Mouse (Mus musculus): Measurements from ENCODE around the gene Rpp30. TPM values are rescaled to one million over a fixed set of nuclear protein-coding genes. Genes with fewer than 3 reads are reported as not detected.

Gene Rpp30
- polyA plus RNA-seq, 1 experiment from 2014 or later = 67.8 TPM

DNA sequence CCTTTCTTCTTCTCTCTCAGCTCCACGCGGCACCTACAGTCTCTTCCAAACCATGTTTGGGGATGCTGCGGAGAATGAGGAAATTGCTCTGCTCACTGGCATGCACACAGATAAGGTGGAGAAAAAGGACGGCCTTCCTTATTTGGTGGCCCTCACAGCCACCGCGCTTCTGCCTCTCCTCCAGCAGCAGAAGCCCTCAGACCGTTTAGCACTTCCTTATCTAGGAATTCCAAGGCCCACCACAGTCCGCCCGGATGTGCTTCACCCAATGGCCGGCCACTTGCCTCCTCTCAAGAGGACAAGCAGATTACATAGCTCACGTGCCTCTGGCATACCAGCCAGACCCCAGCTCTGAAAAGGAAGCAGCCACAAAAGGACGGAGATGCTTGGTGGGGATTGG lies 46.1 kb downstream of the Rpp30 start:
- no peak overlapping the region for H3K27ac ChIP-seq (replicated peaks)
- H3K27me3 ChIP-seq (replicated peaks) = no peaks in the 10 kb centered on the region
- H3K36me3 ChIP-seq = no peaks in the 10 kb centered on the region
- no peak for ATAC-seq (ENCODE audit: low FRiP score)
- 66% methylated on average over 12 of the region's 12 CpGs for WGBS
- H3K4me3 ChIP-seq (replicated peaks) = no peak overlapping the region
- H3K9me3 ChIP-seq (replicated peaks) = no peaks in the 10 kb centered on the region
- no peak overlapping the region for H3K9ac ChIP-seq (replicated peaks)
- no peak overlapping the region for H3K4me2 ChIP-seq
- H3K4me1 ChIP-seq = no peaks in the 10 kb centered on the region

GRCm38 (mm10) chr19:36130181-36130580 lies 46.7 kb downstream of the Rpp30 start:
- Histone ChIP-seq H3K9ac (replicated peaks) (no peak overlapping the region), H3K36me3 (no peaks in the 10 kb centered on the region), H3K4me1 (no peaks in the 10 kb centered on the region), H3K9me3 (replicated peaks) (no peaks in the 10 kb centered on the region), H3K27me3 (replicated peaks) (no peaks in the 10 kb centered on the region), H3K4me3 (replicated peaks) (no peak overlapping the region), H3K4me2 (no peak overlapping the region), H3K27ac (replicated peaks) (no peak overlapping the region)
- WGBS = 51% methylated on average over 2 of the region's 2 CpGs
- ATAC-seq (ENCODE audit: low FRiP score) = no peak

- no peak for ATAC-seq (ENCODE audit: low FRiP score)
- no peaks in the 10 kb centered on the region for H3K4me1 ChIP-seq
- WGBS = 83% methylated on average over 6 of the region's 6 CpGs
Observed at GRCm38 (mm10) chr19:36131990-36132389, 48.5 kb downstream of the Rpp30 start.

DNA sequence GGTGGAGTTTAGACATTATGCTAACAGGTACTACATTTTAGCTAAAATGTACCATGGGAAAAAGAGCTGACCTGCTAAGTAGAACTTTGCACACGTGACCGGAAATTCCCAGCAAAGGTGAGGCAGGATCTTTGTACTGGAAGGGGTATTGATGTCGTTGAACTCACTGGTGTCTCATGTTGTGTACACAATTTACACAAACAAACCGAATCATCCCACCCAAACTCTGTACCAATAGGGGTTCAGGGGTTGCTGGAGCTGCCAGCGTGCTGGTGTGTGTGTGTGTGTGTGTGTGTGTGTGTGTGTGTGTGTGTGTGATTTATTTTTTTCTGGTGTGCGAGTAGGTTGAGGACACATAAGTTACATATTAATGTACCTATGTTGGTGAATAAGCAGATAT lies 49.5 kb downstream of the Rpp30 start:
- Histone ChIP-seq H3K27me3 (replicated peaks) (no peaks in the 10 kb centered on the region), H3K4me2 (no peak overlapping the region), H3K27ac (replicated peaks) (no peak overlapping the region), H3K9ac (replicated peaks) (no peak overlapping the region), H3K4me3 (replicated peaks) (no peak overlapping the region), H3K4me1 (no peaks in the 10 kb centered on the region), H3K9me3 (replicated peaks) (no peaks in the 10 kb centered on the region), H3K36me3 (no peaks in the 10 kb centered on the region)
- no peak for ATAC-seq (ENCODE audit: low FRiP score)
- WGBS = 86% methylated on average over 6 of the region's 6 CpGs

More at GRCm38 (mm10) chr19:36131990-36132389, 48.5 kb downstream of the Rpp30 start:
- Histone ChIP-seq H3K9me3 (replicated peaks) (no peaks in the 10 kb centered on the region), H3K27me3 (replicated peaks) (no peaks in the 10 kb centered on the region), H3K4me3 (replicated peaks) (no peak overlapping the region), H3K36me3 (no peaks in the 10 kb centered on the region), H3K27ac (replicated peaks) (no peak overlapping the region), H3K4me2 (no peak overlapping the region), H3K9ac (replicated peaks) (no peak overlapping the region)

DNA sequence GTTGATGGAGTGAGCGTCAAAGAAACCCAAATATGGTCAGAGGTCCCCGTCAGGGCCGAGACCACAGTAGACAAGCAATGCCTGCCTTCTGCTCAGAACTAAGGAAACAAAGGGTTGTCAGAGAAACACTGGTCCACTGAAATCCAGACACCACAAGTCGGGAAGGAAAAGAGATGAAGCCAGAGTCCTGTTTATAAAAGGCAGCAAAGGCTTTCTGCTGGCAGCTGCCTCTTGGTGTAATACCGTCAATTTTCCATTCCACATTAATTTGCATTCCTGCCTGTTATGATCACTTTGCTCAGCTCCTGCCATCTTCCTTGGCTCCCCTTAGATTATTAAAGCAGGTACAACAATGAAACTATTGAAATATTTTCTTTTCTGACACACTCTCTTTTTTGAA lies 50.2 kb downstream of the Rpp30 start:
- no peak overlapping the region for H3K4me2 ChIP-seq
- no peak overlapping the region for H3K27ac ChIP-seq (replicated peaks)
- ATAC-seq (ENCODE audit: low FRiP score) = no peak
- no peak overlapping the region for H3K9ac ChIP-seq (replicated peaks)
- H3K9me3 ChIP-seq (replicated peaks) = no peaks in the 10 kb centered on the region
- no peaks in the 10 kb centered on the region for H3K27me3 ChIP-seq (replicated peaks)
- H3K36me3 ChIP-seq = no peaks in the 10 kb centered on the region
- H3K4me1 ChIP-seq = no peaks in the 10 kb centered on the region
- 64% methylated on average over 5 of the region's 5 CpGs for WGBS
- no peak overlapping the region for H3K4me3 ChIP-seq (replicated peaks)

DNA sequence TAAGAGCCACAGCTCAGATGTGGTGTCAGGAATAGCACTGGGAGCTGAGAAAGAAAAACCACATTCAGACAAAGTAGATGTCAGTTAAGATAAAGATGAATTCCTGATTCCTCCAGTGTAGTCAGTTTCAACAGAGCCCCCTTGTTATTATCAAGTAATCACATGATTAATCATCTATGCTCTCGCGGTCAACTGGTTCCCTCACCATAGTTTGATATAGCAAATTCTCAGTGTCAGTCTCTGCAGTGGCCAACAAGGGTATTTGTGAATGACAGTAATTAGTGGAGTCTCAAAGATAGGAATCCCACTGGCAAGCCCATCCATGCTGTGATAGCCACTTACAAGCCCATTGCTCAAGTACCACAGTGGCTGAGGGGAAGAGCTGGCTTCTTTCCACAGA lies 60.1 kb downstream of the Rpp30 start:
- Histone ChIP-seq H3K9ac (replicated peaks) (no peak overlapping the region), H3K36me3 (no peaks in the 10 kb centered on the region), H3K4me2 (no peak overlapping the region), H3K4me3 (replicated peaks) (no peak overlapping the region), H3K9me3 (replicated peaks) (no peaks in the 10 kb centered on the region), H3K4me1 (no peaks in the 10 kb centered on the region), H3K27me3 (replicated peaks) (no peaks in the 10 kb centered on the region), H3K27ac (replicated peaks) (no peak overlapping the region)
- WGBS = 99% methylated on average over 2 of the region's 2 CpGs
- ATAC-seq (ENCODE audit: low FRiP score) = no peak

GRCm38 (mm10) chr19:36148578-36148977 lies 65.1 kb downstream of the Rpp30 start:
- ATAC-seq (ENCODE audit: low FRiP score) = no peak
- no peaks in the 10 kb centered on the region for H3K4me1 ChIP-seq
- no peaks in the 10 kb centered on the region for H3K27me3 ChIP-seq (replicated peaks)
- WGBS = 91% methylated on average over 6 of the region's 6 CpGs
- H3K27ac ChIP-seq (replicated peaks) = no peak overlapping the region
- H3K9me3 ChIP-seq (replicated peaks) = no peaks in the 10 kb centered on the region
- no peaks in the 10 kb centered on the region for H3K36me3 ChIP-seq
- no peak overlapping the region for H3K4me2 ChIP-seq
- no peak overlapping the region for H3K9ac ChIP-seq (replicated peaks)
- no peak overlapping the region for H3K4me3 ChIP-seq (replicated peaks)

GRCm38 (mm10) chr19:36150241-36151007 lies 66.9 kb downstream of the Rpp30 start:
- Histone ChIP-seq H3K4me2 (no peak overlapping the region), H3K9me3 (replicated peaks) (no peaks in the 10 kb centered on the region), H3K36me3 (no peaks in the 10 kb centered on the region), H3K9ac (replicated peaks) (no peak overlapping the region), H3K4me1 (no peaks in the 10 kb centered on the region), H3K27ac (replicated peaks) (no peak overlapping the region), H3K4me3 (replicated peaks) (no peak overlapping the region), H3K27me3 (replicated peaks) (no peaks in the 10 kb centered on the region)
- ATAC-seq (ENCODE audit: low FRiP score) = no peak
- WGBS = 55% methylated on average over 4 of the region's 4 CpGs

Other genes starting within 250 kb of the Rpp30 start
- 20.5 and 23.8 TPM in 2 replicates for gene Htr7, start 26.2 kb upstream of the Rpp30 start, polyA plus RNA-seq (2015; fragmentation: Nextera tagmentation; extraction: Ambion mirVana)
- gene Ankrd1, start 36.4 kb downstream of the Rpp30 start, polyA plus RNA-seq (2015; fragmentation: Nextera tagmentation; extraction: Ambion mirVana) = 0.22 and 0.54 TPM in 2 replicates